Mouse (Mus musculus) limb, embryonic 10.5 days (tissue): ENCODE measurements around the gene Ebf4. TPM values are rescaled to one million over a fixed set of nuclear protein-coding genes. Genes with fewer than 3 reads are reported as not detected.

Experiments
- DNase-seq: peaks from one replicate; pipeline ENCODE4 v3.0.0-alpha.2; 2017; ENCODE audit warnings: low spot score
- H3K27ac ChIP-seq: fragments of 300-500 bp; sonication (generic); 2 replicates; pipeline ENCODE4 v1.5.1; 2016; ENCODE audit warnings: mild to moderate bottlenecking
- H3K27me3 ChIP-seq: fragments of 300-500 bp; sonication (generic); 2 replicates; pipeline ENCODE4 v1.6.1; 2016; ENCODE audit warnings: low read depth, mild to moderate bottlenecking; ENCODE audit not compliant: poor library complexity, severe bottlenecking
- H3K36me3 ChIP-seq: fragments of 300-500 bp; sonication (generic); 2 replicates; pipeline ENCODE4 v1.6.1; 2016; ENCODE audit warnings: mild to moderate bottlenecking, moderate library complexity
- H3K4me1 ChIP-seq: fragments of 300-500 bp; sonication (generic); 2 replicates; pipeline ENCODE4 v1.6.1; 2016
- H3K4me3 ChIP-seq: fragments of 300-500 bp; sonication (generic); 2 replicates; pipeline ENCODE4 v1.5.1; 2016; ENCODE audit warnings: mild to moderate bottlenecking, moderate library complexity
- H3K9me3 ChIP-seq: fragments of 300-500 bp; sonication (generic); replicated peaks from 2 replicates; pipeline ENCODE4 v1.6.1; 2016; ENCODE audit warnings: mild to moderate bottlenecking
- WGBS: fragments of 180-500 bp; shearing (Covaris S2); methylation state at CpG from one replicate; pipeline ENCODE4 v1.1.7; 2016; 5-methylcytosine and 5-hydroxymethylcytosine counted together
- polyA plus RNA-seq: library from polyadenylated mRNA; unstranded; fragments of >200 nt; fragmentation: Nextera tagmentation; extraction: Ambion mirVana; gene quantifications from 2 replicates; pipeline ENCODE4 v1.2.1, GENCODE M21; 2016

Gene Ebf4
- polyA plus RNA-seq, 1 experiment from 2014 or later, result 0.90 TPM

GRCm38 (mm10) chr2:130279600-130280091 lies 15.3 kb upstream of the Ebf4 start:
- Histone ChIP-seq H3K27ac (no peak overlapping the region), H3K27me3 (no peaks in the 10 kb centered on the region), H3K4me3 (no peak overlapping the region), H3K4me1 (peaks cover 30% of the 10 kb centered on the region), H3K9me3 (no peaks in the 10 kb centered on the region), H3K36me3 (peaks cover 74% of the 10 kb centered on the region)
- no peak for DNase-seq
- 39% methylated on average over 8 of the region's 8 CpGs for WGBS

DNA sequence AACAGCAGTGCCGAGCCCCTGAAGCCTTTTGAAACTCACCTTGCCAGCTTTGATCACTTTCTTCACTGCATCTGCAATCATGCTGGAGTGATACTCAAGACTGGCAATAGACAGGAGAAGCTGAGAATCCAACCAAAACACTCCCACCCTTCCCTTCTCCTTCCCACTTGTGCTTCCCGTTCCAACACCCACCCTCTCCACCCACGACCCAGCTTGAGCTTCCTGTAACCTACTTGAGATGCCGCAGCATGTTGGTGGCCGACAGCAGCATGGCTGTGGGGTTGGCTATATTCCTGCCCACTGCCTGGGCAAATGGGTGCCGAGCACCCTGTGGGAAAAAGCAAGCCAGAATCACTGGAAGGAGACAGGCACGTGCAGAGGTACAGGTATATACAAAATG lies 14.7 kb upstream of the Ebf4 start:
- no peak overlapping the region for H3K4me3 ChIP-seq
- no peaks in the 10 kb centered on the region for H3K9me3 ChIP-seq
- no peaks in the 10 kb centered on the region for H3K27me3 ChIP-seq
- 73% methylated on average over 7 of the region's 7 CpGs for WGBS
- no peak for DNase-seq
- no peak overlapping the region for H3K27ac ChIP-seq
- peaks cover 70% of the 10 kb centered on the region for H3K36me3 ChIP-seq
- H3K4me1 ChIP-seq, result peaks cover 34% of the 10 kb centered on the region

DNA sequence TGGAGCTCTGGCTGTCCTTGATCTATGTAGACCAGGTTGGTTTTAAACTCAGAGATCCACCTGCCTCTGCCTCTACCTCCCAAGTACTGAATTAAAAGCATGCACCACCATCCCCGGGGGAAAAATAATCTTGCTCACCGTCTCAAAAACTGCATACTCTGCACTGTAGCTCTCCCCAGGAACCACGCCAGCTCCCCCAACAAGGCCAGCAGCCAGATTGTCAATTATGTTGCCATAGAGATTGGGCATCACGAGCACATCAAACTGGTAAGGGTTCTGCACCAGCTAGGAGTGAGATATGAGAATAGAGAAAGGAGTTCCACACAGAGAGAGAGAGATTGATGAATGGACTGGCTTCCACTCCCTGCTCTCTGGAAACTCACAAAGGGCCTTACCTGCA lies 14.2 kb upstream of the Ebf4 start:
- Histone ChIP-seq H3K9me3 (no peaks in the 10 kb centered on the region), H3K27ac (no peak overlapping the region), H3K4me3 (no peak overlapping the region), H3K27me3 (no peaks in the 10 kb centered on the region), H3K4me1 (peaks cover 30% of the 10 kb centered on the region), H3K36me3 (peaks cover 64% of the 10 kb centered on the region)
- WGBS, result 82% methylated on average over 4 of the region's 4 CpGs
- no peak for DNase-seq

DNA sequence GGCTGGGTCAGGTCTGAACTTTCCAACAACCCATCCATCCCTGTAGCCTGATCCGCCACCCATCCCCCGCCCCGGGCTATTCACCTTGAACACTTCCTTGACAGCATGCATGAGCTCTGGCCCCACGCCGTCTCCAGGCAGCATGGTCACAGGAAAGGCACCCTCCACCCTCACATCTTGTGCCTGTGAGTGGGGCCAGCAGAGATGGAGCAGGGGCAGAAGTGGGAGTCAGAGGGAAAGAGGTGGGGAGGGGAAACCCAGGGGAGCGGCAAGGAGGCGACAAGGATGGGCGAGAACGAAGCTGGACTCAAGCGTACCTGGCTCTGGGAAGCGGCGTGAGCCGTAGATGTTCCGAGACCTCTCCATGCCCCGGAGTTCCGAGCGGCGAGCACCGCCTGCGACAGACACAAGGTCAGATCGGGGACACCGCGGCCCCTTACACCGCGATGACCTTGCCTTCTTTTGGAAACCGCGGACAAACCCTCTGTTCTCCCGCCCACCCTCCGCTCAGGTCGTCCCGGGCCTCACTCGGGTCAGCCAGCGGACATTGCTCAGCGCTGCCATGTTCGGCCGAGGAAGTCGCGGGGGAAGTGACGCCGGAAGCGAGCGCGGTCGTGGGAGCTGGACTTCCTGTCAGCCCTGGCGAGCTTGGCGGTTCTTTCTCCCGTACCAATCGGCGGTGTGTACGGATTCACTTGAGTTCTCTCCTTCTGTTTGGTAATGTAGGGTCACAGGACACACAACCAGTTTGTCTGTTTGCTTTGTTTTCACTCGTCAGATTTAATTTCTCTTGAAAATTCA lies 10.9 kb upstream of the Ebf4 start, which contains the start of gene Idh3b:
TSS of gene Idh3b (minus strand) at position 694 of the 801 bp plus-strand sequence.
- Histone ChIP-seq H3K9me3 (no peaks in the 10 kb centered on the region), H3K36me3 (peaks cover 33% of the 10 kb centered on the region), H3K4me1 (peaks cover 16% of the 10 kb centered on the region), H3K27ac (peak within 1 kb of the TSS; percentile 86), H3K27me3 (no peaks in the 10 kb centered on the region), H3K4me3 (peak within 1 kb of the TSS; percentile 94)
- under 1% methylated on average over 51 of the region's 51 CpGs for WGBS
- peak; percentile 94 for DNase-seq

DNA sequence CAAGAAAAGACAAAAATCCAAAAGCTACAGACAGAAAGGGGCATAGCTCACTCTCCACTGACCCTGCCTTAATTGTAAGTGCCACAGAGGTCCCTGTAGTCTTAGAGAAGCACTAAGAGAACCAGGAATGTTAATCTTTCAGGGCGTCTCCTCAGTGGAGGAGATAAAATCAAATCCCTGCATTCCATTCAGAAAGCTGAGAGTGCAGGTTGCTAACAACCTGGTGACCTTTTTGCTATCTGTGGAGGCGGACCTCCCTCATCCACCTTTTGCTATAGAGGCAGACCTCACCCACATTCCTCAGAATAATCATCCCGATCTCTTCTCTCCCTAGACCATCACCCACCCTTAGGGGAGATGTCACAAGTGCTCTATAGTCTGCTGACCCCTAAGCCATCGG lies 5.9 kb upstream of the Ebf4 start:
- Histone ChIP-seq H3K4me3 (no peak overlapping the region), H3K36me3 (no peaks in the 10 kb centered on the region), H3K4me1 (peaks cover 24% of the 10 kb centered on the region), H3K27ac (no peak overlapping the region), H3K27me3 (peaks cover 24% of the 10 kb centered on the region), H3K9me3 (no peaks in the 10 kb centered on the region)
- DNase-seq, result no peak
- 68% methylated on average over 4 of the region's 4 CpGs for WGBS

GRCm38 (mm10) chr2:130291434-130291833 lies 3.5 kb upstream of the Ebf4 start:
- no peak overlapping the region for H3K27ac ChIP-seq
- H3K27me3 ChIP-seq, result peaks cover 42% of the 10 kb centered on the region
- H3K36me3 ChIP-seq, result no peaks in the 10 kb centered on the region
- H3K4me1 ChIP-seq, result peaks cover 40% of the 10 kb centered on the region
- H3K4me3 ChIP-seq, result no peak overlapping the region
- DNase-seq, result peak; percentile 52
- no peaks in the 10 kb centered on the region for H3K9me3 ChIP-seq
- 14% methylated on average over 8 of the region's 8 CpGs for WGBS

DNA sequence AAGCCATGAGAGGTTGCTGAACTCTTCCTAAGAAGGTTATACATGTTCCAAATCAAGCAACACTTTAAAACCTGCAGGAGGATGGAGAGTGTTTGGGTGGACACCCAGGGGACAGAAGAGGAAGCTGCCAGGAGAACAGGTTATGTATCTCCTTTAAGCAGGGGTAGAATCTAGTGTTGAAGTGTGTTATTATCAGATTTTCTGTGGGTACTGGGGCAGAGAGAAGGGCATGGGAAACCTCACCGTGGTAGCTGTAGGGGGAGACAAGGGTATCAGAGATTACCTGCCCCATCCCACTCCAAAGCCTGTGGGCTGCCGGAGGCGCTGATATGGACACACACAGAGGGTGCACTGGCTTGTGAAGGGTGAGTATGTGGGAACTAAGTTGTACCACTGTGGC lies 2.0 kb upstream of the Ebf4 start:
- Histone ChIP-seq H3K27ac (no peak overlapping the region), H3K4me3 (no peak overlapping the region), H3K9me3 (no peaks in the 10 kb centered on the region), H3K36me3 (no peaks in the 10 kb centered on the region), H3K27me3 (peaks cover 58% of the 10 kb centered on the region), H3K4me1 (peaks cover 43% of the 10 kb centered on the region)
- DNase-seq, result no peak
- WGBS, result 51% methylated on average over 3 of the region's 3 CpGs

- Histone ChIP-seq H3K36me3 (no peaks in the 10 kb centered on the region), H3K9me3 (no peaks in the 10 kb centered on the region), H3K27ac (no peak overlapping the region), H3K4me3 (0 out of 2 replicates have a peak overlapping the region, but pooled peaks have one; percentile 1), H3K27me3 (peaks cover 62% of the 10 kb centered on the region), H3K4me1 (peaks cover 43% of the 10 kb centered on the region)
- 3% methylated on average over 4 of the region's 4 CpGs for WGBS
- no peak for DNase-seq
Measured at GRCm38 (mm10) chr2:130293486-130293885, 1.5 kb upstream of the Ebf4 start.

- Histone ChIP-seq H3K27me3 (peaks cover 62% of the 10 kb centered on the region), H3K4me1 (peaks cover 43% of the 10 kb centered on the region), H3K36me3 (no peaks in the 10 kb centered on the region), H3K9me3 (no peaks in the 10 kb centered on the region), H3K4me3 (peak overlapping the region; percentile 74), H3K27ac (peak overlapping the region; percentile 82)
- WGBS, result 6% methylated on average over 20 of the region's 20 CpGs
- DNase-seq, result no peak
Measured at GRCm38 (mm10) chr2:130294218-130294935, 592 bp upstream of the Ebf4 start.

DNA sequence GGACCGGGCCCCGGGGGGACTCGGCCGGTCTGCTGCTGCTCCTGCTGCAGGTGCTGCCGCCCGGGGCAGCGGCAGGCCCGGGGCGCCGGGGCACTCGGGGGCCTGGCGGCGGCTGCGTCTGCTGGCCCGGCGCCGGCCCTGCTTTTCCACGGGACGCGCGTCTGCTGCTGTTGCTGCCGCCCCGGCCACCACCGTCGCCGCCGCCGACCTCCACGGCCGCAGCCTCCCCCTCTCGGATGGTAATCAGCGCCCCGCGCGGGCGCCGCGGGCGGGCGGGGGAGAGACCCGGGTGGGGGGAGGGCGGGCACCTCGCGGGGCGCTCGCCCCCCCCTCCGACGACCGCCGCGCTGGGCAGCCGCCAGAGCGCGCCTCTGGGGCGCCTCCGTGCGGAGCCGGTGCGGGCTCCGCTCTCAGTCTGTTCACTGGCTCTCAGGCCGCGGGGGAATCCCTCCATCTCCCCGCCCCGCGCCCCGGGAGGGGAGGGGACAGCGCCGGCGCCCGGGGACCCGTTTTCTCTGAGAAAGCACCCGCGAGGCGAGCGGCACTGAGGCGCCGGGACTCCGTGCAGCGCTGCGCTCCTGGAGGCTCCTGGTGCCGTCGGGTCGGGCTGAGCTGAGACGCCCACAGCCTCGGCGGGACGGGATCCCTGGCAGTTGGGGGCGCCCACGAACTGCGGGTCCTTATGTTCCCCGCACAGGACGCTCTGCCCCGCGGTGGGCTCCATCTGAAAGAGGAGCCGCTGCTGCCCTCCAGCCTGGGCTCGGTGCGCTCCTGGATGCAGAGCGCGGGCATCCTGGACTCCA lies 563 bp downstream of the Ebf4 start:
- Histone ChIP-seq H3K4me3 (peak overlapping the region; percentile 74), H3K27me3 (peaks cover 62% of the 10 kb centered on the region), H3K4me1 (peaks cover 43% of the 10 kb centered on the region), H3K9me3 (no peaks in the 10 kb centered on the region), H3K27ac (peak overlapping the region; percentile 82), H3K36me3 (no peaks in the 10 kb centered on the region)
- peak; percentile 71 for DNase-seq
- 1% methylated on average over 89 of the region's 99 CpGs for WGBS

GRCm38 (mm10) chr2:130296134-130296745 lies 1.3 kb downstream of the Ebf4 start:
- Histone ChIP-seq H3K27ac (peak overlapping the region; percentile 82), H3K9me3 (no peaks in the 10 kb centered on the region), H3K27me3 (peaks cover 62% of the 10 kb centered on the region), H3K4me3 (peak overlapping the region; percentile 74), H3K36me3 (no peaks in the 10 kb centered on the region), H3K4me1 (peaks cover 41% of the 10 kb centered on the region)
- DNase-seq, result no peak
- 6% methylated on average over 20 of the region's 20 CpGs for WGBS

GRCm38 (mm10) chr2:130297580-130297979 lies 2.6 kb downstream of the Ebf4 start:
- Histone ChIP-seq H3K27me3 (peaks cover 54% of the 10 kb centered on the region), H3K4me3 (no peak overlapping the region), H3K27ac (no peak overlapping the region), H3K9me3 (no peaks in the 10 kb centered on the region), H3K36me3 (no peaks in the 10 kb centered on the region), H3K4me1 (peaks cover 39% of the 10 kb centered on the region)
- DNase-seq, result no peak
- 78% methylated on average over 9 of the region's 9 CpGs for WGBS
